Mouse (Mus musculus) bone marrow macrophage, adult 2 months (primary cell): Measurements from ENCODE around the gene Stim1.

Experiments
- CTCF ChIP-seq: IDR thresholded peaks from 2 replicates; pipeline ENCODE4 v1.5.1; 2012; ENCODE audit warnings: low read depth, mild to moderate bottlenecking, low read length, moderate library complexity
- POLR2A ChIP-seq: IDR thresholded peaks from 2 replicates; pipeline ENCODE4 v1.6.1; 2012; ENCODE audit warnings: mild to moderate bottlenecking, low read depth, low read length, borderline replicate concordance

- TF ChIP-seq CTCF (no peak), POLR2A (no peak)
These were observed 8.9 kb upstream of the Stim1 start for GRCm38 (mm10) chr7:102258753-102259152.
